Mouse (Mus musculus): ENCODE results near the gene Mindy2. TPM values are rescaled to one million over a fixed set of nuclear protein-coding genes. Genes with fewer than 3 reads are reported as not detected.

Mindy2 gene
- total and polyA plus RNA-seq, 3 experiments = 6.3 to 6.8 TPM; not detected in 1

DNA sequence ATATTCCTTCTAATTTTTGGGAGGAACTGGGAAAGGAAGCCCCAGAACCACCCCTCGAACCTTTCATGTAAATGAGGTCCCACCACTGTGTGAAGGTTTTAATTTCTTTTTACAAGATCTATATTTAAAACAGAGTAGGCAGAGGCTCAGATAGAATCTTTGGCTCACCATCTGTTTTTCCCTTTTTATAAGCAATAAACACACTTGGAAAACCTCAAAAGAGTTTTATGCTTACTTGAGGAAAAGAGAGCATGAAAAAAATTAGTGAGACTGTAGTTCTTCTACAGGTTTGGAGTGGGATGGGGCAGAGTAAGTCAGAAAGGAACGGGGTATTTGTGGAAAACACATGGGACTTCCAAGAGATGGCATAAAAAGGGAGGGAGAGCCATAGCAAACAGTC, 4.8 kb downstream of the Mindy2 start:
- TF ChIP-seq GABPA (IDR thresholded peaks at IDR 0.05; ENCODE audit: low read depth, low read length) = no peak
- TF ChIP-seq ZNF384 (IDR thresholded peaks at IDR 0.05; ENCODE audit: low read depth, low read length) = no peak
- no peak for TF ChIP-seq SIN3A (IDR thresholded peaks at IDR 0.05; ENCODE audit: low read length)
- no peak for TF ChIP-seq CHD1 (IDR thresholded peaks at IDR 0.05; ENCODE audit: low read depth, low read length)
- TF ChIP-seq ZC3H11A (IDR thresholded peaks at IDR 0.05; ENCODE audit: low read depth, low read length) = no peak
- TF ChIP-seq POLR2AphosphoS2 (IDR thresholded peaks at IDR 0.05; ENCODE audit: low read length) = no peak
- no peak for TF ChIP-seq SMC3 (IDR thresholded peaks at IDR 0.05; ENCODE audit: low read depth, low read length)
- Histone ChIP-seq H3K9ac (ENCODE audit: control insufficient read depth, low read depth, low read length, poor library complexity, severe bottlenecking) (no peak overlapping the region), H3K36me3 (ENCODE audit: control insufficient read depth in 1 of 2, insufficient read depth in 2 of 2, low read length in 2 of 2) (peaks cover 0 to 20% of the 10 kb centered on the region in 2 experiments; a peak in 3 of 4 replicates), H3K27me3 (ENCODE audit: control insufficient read depth in 1 of 2, insufficient read depth in 2 of 2, low read length in 2 of 2) (no peaks in the 10 kb centered on the region), H3K4me1 (ENCODE audit: control insufficient read depth in 1 of 2, insufficient read depth in 2 of 2, low read length in 2 of 2) (peaks cover 4 to 7% of the 10 kb centered on the region in 2 experiments; a peak in 3 of 4 replicates), H3K27ac (ENCODE audit: control insufficient read depth, low read depth, low read length) (no peak overlapping the region), H3K79me2 (ENCODE audit: control insufficient read depth, insufficient read depth, low read length, poor library complexity) (peaks cover 17% of the 10 kb centered on the region), H3K4me3 (ENCODE audit: control insufficient read depth in 1 of 2, insufficient read depth in 1 of 2, low read depth in 2 of 2, low read length in 2 of 2) (no peak overlapping the region), H3K9me3 (replicated peaks; ENCODE audit: insufficient read depth, low read length) (no peaks in the 10 kb centered on the region)
- DNase-seq (ENCODE audit: low read depth, low spot score) = no peak

DNA sequence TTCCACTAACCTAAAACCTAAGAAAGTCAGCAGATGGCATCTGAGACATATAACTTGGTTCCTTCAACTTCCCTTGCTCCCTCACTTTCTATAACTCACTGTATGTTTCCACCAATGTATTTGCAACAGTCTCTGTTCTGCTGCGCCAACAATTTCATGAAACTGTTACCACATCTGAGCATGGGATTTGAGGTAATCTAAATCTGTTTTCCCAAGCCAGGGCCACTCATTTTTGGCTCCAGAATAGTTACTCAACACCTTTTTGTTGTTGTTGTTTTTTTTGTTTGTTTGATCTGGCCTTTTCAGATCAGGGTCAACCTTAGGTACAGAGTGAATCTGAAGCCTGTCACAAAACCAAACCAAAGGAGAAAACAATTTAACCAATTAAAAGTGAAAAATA, 6.0 kb downstream of the Mindy2 start:
- peaks cover 0 to 20% of the 10 kb centered on the region in 2 experiments; a peak in 3 of 4 replicates for H3K36me3 ChIP-seq (ENCODE audit: control insufficient read depth in 1 of 2, insufficient read depth in 2 of 2, low read length in 2 of 2)

GRCm38 (mm10) chr9:70650260-70650659, 6.7 kb downstream of the Mindy2 start:
- Histone ChIP-seq H3K4me3 (ENCODE audit: control insufficient read depth in 1 of 2, insufficient read depth in 1 of 2, low read depth in 2 of 2, low read length in 2 of 2) (no peak overlapping the region), H3K79me2 (ENCODE audit: control insufficient read depth, insufficient read depth, low read length, poor library complexity) (peaks cover 17% of the 10 kb centered on the region), H3K9ac (ENCODE audit: control insufficient read depth, low read depth, low read length, poor library complexity, severe bottlenecking) (no peak overlapping the region), H3K36me3 (ENCODE audit: control insufficient read depth in 1 of 2, insufficient read depth in 2 of 2, low read length in 2 of 2) (peaks cover 0 to 18% of the 10 kb centered on the region in 2 experiments; a peak in 3 of 4 replicates), H3K27me3 (ENCODE audit: control insufficient read depth in 1 of 2, insufficient read depth in 2 of 2, low read length in 2 of 2) (no peaks in the 10 kb centered on the region), H3K27ac (ENCODE audit: control insufficient read depth, low read depth, low read length) (no peak overlapping the region), H3K9me3 (replicated peaks; ENCODE audit: insufficient read depth, low read length) (no peaks in the 10 kb centered on the region), H3K4me1 (ENCODE audit: control insufficient read depth in 1 of 2, insufficient read depth in 2 of 2, low read length in 2 of 2) (peaks cover 0 to 7% of the 10 kb centered on the region in 2 experiments; a peak in 3 of 4 replicates)
- TF ChIP-seq MAX (IDR thresholded peaks at IDR 0.05; ENCODE audit: low read length) = no peak
- TF ChIP-seq TAL1 (IDR thresholded peaks at IDR 0.05; ENCODE audit: low read length) = no peak
- no peak for TF ChIP-seq POLR2AphosphoS5 (IDR thresholded peaks at IDR 0.05; ENCODE audit: borderline replicate concordance, low read depth, low read length)
- no peak for TF ChIP-seq RAD21 (IDR thresholded peaks at IDR 0.05; ENCODE audit: low read depth, low read length)
- TF ChIP-seq MYB (IDR thresholded peaks at IDR 0.05; ENCODE audit: low read depth, low read length) = no peak
- TF ChIP-seq CHD1 (IDR thresholded peaks at IDR 0.05; ENCODE audit: low read depth, low read length) = no peak
- TF ChIP-seq E2F4 (IDR thresholded peaks at IDR 0.05; ENCODE audit: borderline replicate concordance, low read depth, low read length) = no peak
- TF ChIP-seq ZMIZ1 (IDR thresholded peaks at IDR 0.05; ENCODE audit: low read depth, low read length) = no peak
- TF ChIP-seq TCF12 (IDR thresholded peaks at IDR 0.05; ENCODE audit: low read depth, low read length) = no peak
- TF ChIP-seq NRF1 (IDR thresholded peaks at IDR 0.05; ENCODE audit: insufficient read depth, low read depth, low read length, poor library complexity, severe bottlenecking) = no peak
- no peak for TF ChIP-seq CTCF (IDR thresholded peaks at IDR 0.05 in 2 of 3, conservative IDR thresholded peaks at IDR 0.05 in 1 of 3; ENCODE audit: control insufficient read depth in 1 of 3, insufficient read depth in 1 of 3, low read depth in 2 of 3, low read length in 3 of 3, poor library complexity in 1 of 3, severe bottlenecking in 1 of 3)
- TF ChIP-seq HCFC1 (IDR thresholded peaks at IDR 0.05; ENCODE audit: low read depth, low read length) = no peak
- TF ChIP-seq MEF2A (IDR thresholded peaks at IDR 0.05; ENCODE audit: extremely low read depth, insufficient replicate concordance, low read depth, low read length, poor library complexity, severe bottlenecking) = no peak
- no peak for TF ChIP-seq KAT2A (conservative IDR thresholded peaks at IDR 0.05; ENCODE audit: low read depth, low read length)
- no peak for TF ChIP-seq POLR2A (IDR thresholded peaks at IDR 0.05; ENCODE audit: control insufficient read depth in 1 of 2, insufficient read depth in 1 of 2, low read depth in 1 of 2, low read length in 2 of 2, poor library complexity in 1 of 2)
- no peak for DNase-seq (ENCODE audit: low read depth, low spot score)

More for the DNA sequence above, 6.0 kb downstream of the Mindy2 start:
- H3K27ac ChIP-seq (ENCODE audit: control insufficient read depth, low read depth, low read length) = no peak overlapping the region
- TF ChIP-seq SMC3 (IDR thresholded peaks at IDR 0.05; ENCODE audit: low read depth, low read length) (0 out of 2 replicates have a peak, but pooled peaks have one; percentile 2), ZNF384 (IDR thresholded peaks at IDR 0.05; ENCODE audit: low read depth, low read length) (no peak)
- no peak overlapping the region for H3K9ac ChIP-seq (ENCODE audit: control insufficient read depth, low read depth, low read length, poor library complexity, severe bottlenecking)
- peaks cover 17% of the 10 kb centered on the region for H3K79me2 ChIP-seq (ENCODE audit: control insufficient read depth, insufficient read depth, low read length, poor library complexity)
- no peaks in the 10 kb centered on the region for H3K9me3 ChIP-seq (replicated peaks; ENCODE audit: insufficient read depth, low read length)
- H3K4me3 ChIP-seq (ENCODE audit: control insufficient read depth in 1 of 2, insufficient read depth in 1 of 2, low read depth in 2 of 2, low read length in 2 of 2) = no peak overlapping the region
- no peak for DNase-seq (ENCODE audit: low read depth, low spot score)
- H3K27me3 ChIP-seq (ENCODE audit: control insufficient read depth in 1 of 2, insufficient read depth in 2 of 2, low read length in 2 of 2) = no peaks in the 10 kb centered on the region
- peaks cover 4 to 7% of the 10 kb centered on the region in 2 experiments; a peak in 3 of 4 replicates for H3K4me1 ChIP-seq (ENCODE audit: control insufficient read depth in 1 of 2, insufficient read depth in 2 of 2, low read length in 2 of 2)

All from MEL (cell line).